8 mouse cellular contexts compared by ENCODE assay signal in genomic region chr8:119862749-119863148, GRCm38 (mm10). TPM values are rescaled to one million over a fixed set of nuclear protein-coding genes. Genes with fewer than 3 reads are reported as not detected.
DNase-seq lines count a peak whose midpoint lies in the region; ATAC-seq and TF ChIP-seq lines count a peak whose summit lies in the region.

No protein-coding gene starts in this region.

- 0 out of 2 replicates have a peak overlapping the region, but pooled peaks have one; percentile 77 for H3K27ac ChIP-seq in kidney, postnatal 0 days
- H3K27ac ChIP-seq in hindbrain, embryonic 16.5 days (ENCODE audit: low read depth, low read length): peak overlapping the region; percentile 68; the same call in 1 of the 2 replicates

- 0 out of 2 replicates have a peak, but pooled peaks cover 5% of the 10 kb centered on the region for H3K36me3 ChIP-seq in kidney, postnatal 0 days (ENCODE audit: insufficient read depth, low read length)
- H3K36me3 ChIP-seq in hindbrain, embryonic 16.5 days (ENCODE audit: control insufficient read depth, insufficient read depth, low read length): no peaks in the 10 kb centered on the region
- H3K36me3 ChIP-seq in myocyte (ENCODE audit: control insufficient read depth, insufficient read depth): no peaks in the 10 kb centered on the region

- peak; percentile 63 for DNase-seq in kidney, postnatal 0 days (ENCODE audit: low spot score)
- no peak for DNase-seq in kidney, postnatal 14 days
- DNase-seq in brain, embryonic 14.5 days (ENCODE audit: low read depth): peak; percentile 32
- DNase-seq in natural killer cell, adult 2 months (ENCODE audit: low spot score in 2 of 2): no peak
- DNase-seq in cerebellum, adult 11-12 months: no peak
- no peak for DNase-seq in cerebellum, adult 18-20 months

- H3K9ac ChIP-seq in kidney, postnatal 0 days (ENCODE audit: low read depth, low read length): peak overlapping the region; percentile 83
- peak overlapping the region; percentile 94 for H3K9ac ChIP-seq in hindbrain, embryonic 16.5 days (ENCODE audit: low read depth, low read length)

- TF ChIP-seq POLR2A in brain, embryonic 14.5 days (IDR thresholded peaks at IDR 0.05; ENCODE audit: borderline replicate concordance, extremely low read depth, insufficient read depth, insufficient read length, poor library complexity, severe bottlenecking): no peak
- no peak for TF ChIP-seq POLR2A in myocyte (IDR thresholded peaks at IDR 0.05; ENCODE audit: insufficient read length, low read depth)

- no peak for TF ChIP-seq CTCF in kidney, postnatal 0 days (IDR thresholded peaks at IDR 0.05; ENCODE audit: low read depth)
- TF ChIP-seq CTCF in brain, embryonic 14.5 days (IDR thresholded peaks at IDR 0.05; ENCODE audit: borderline replicate concordance, extremely low read depth, insufficient read depth, insufficient read length): no peak

- peak overlapping the region; percentile 96 for H3K4me2 ChIP-seq in kidney, postnatal 0 days (ENCODE audit: low read length)
- peak overlapping the region; percentile 87 for H3K4me2 ChIP-seq in hindbrain, embryonic 16.5 days (ENCODE audit: low read length)
- peak overlapping the region; percentile 88 for H3K4me2 ChIP-seq in myocyte (ENCODE audit: low read depth)

- no peaks in the 10 kb centered on the region for H3K79me2 ChIP-seq in myocyte (ENCODE audit: control insufficient read depth, insufficient read depth)

- H3K27me3 ChIP-seq in kidney, postnatal 0 days (ENCODE audit: insufficient read depth, low read length): no peaks in the 10 kb centered on the region
- no peaks in the 10 kb centered on the region for H3K27me3 ChIP-seq in hindbrain, embryonic 16.5 days (replicated peaks; ENCODE audit: control insufficient read depth, insufficient read depth, low read length)
- H3K27me3 ChIP-seq in myocyte (ENCODE audit: control insufficient read depth, insufficient read depth, insufficient read length): peaks cover 15% of the 10 kb centered on the region

- peak overlapping the region; percentile 92 for H3K4me3 ChIP-seq in kidney, postnatal 0 days (replicated peaks; ENCODE audit: low read depth, low read length)
- peak overlapping the region; percentile 91 for H3K4me3 ChIP-seq in hindbrain, embryonic 16.5 days (ENCODE audit: low read length)
- peak overlapping the region; percentile 21 for H3K4me3 ChIP-seq in myocyte

- WGBS in kidney, postnatal 0 days: 15% methylated on average over 6 of the region's 6 CpGs
- 11% methylated on average over 6 of the region's 6 CpGs for WGBS in hindbrain, embryonic 16.5 days

- no peaks in the 10 kb centered on the region for H3K9me3 ChIP-seq in kidney, postnatal 0 days (replicated peaks; ENCODE audit: low read length)
- no peaks in the 10 kb centered on the region for H3K9me3 ChIP-seq in hindbrain, embryonic 16.5 days (ENCODE audit: control insufficient read depth, low read length)

- peaks cover 14% of the 10 kb centered on the region; the same call in 1 of the 2 replicates for H3K4me1 ChIP-seq in kidney, postnatal 0 days (replicated peaks; ENCODE audit: insufficient read depth, low read length)
- H3K4me1 ChIP-seq in hindbrain, embryonic 16.5 days (ENCODE audit: control insufficient read depth, insufficient read depth, low read depth, low read length): peaks cover 15% of the 10 kb centered on the region

- no peak for ATAC-seq in kidney, postnatal 0 days (replicated peaks; ENCODE audit: low FRiP score, low read depth)
- no peak for ATAC-seq in hindbrain, embryonic 16.5 days

- no peak overlapping the region for H3ac ChIP-seq in myocyte (ENCODE audit: control insufficient read depth, insufficient read length)

TF ChIP-seq in myocyte, 11 proteins besides CTCF, POLR2A, EP300 and RAD21:
- no peak for TF ChIP-seq CEBPB (IDR thresholded peaks at IDR 0.05; ENCODE audit: insufficient read depth, poor library complexity, severe bottlenecking)
- no peak for TF ChIP-seq MAX (IDR thresholded peaks at IDR 0.05; ENCODE audit: low read depth)
- TF ChIP-seq REST (IDR thresholded peaks at IDR 0.05; ENCODE audit: insufficient read depth, insufficient read length): no peak
- no peak for TF ChIP-seq POLR2AphosphoS2 (IDR thresholded peaks at IDR 0.05; ENCODE audit: insufficient read length, low read depth)
- TF ChIP-seq USF1 (IDR thresholded peaks at IDR 0.05; ENCODE audit: low read depth): no peak
- no peak for TF ChIP-seq E2F4 (IDR thresholded peaks at IDR 0.05; ENCODE audit: insufficient read depth)
- no peak for TF ChIP-seq SRF (IDR thresholded peaks at IDR 0.05; ENCODE audit: control insufficient read depth, insufficient read length, low read depth)

RNA-seq across cellular contexts. Expression of gene Klhl36, which starts 0.7 kb away (rescaled TPM):
- 22.1 and 22.5 TPM in 2 replicates for polyA plus RNA-seq in kidney, postnatal 0 days (2015; fragmentation: Nextera tagmentation; extraction: Ambion mirVana)
- 16.2 and 17.6 TPM in 2 replicates for polyA plus RNA-seq in brain, embryonic 14.5 days (2012; rRNA removed)
- polyA plus RNA-seq in hindbrain, embryonic 16.5 days (2015; fragmentation: Nextera tagmentation; extraction: Ambion mirVana): 20.3 and 20.5 TPM in 2 replicates
- 4.0 TPM for polyA plus RNA-seq in myocyte (2012; fragmentation: generic; extraction: Trizol)

RNA-seq across cellular contexts. Expression of gene Cotl1, which starts 22.4 kb away (rescaled TPM):
- polyA plus RNA-seq in kidney, postnatal 0 days (2015; fragmentation: Nextera tagmentation; extraction: Ambion mirVana): 101 and 117 TPM in 2 replicates
- 273 and 336 TPM in 2 replicates for polyA plus RNA-seq in brain, embryonic 14.5 days (2012; rRNA removed)
- polyA plus RNA-seq in hindbrain, embryonic 16.5 days (2015; fragmentation: Nextera tagmentation; extraction: Ambion mirVana): 112 and 127 TPM in 2 replicates
- polyA plus RNA-seq in myocyte (2012; fragmentation: generic; extraction: Trizol): 144 TPM

RNA-seq across cellular contexts. Expression of gene Usp10, which starts 47.4 kb away (rescaled TPM):
- 93.5 and 97.5 TPM in 2 replicates for polyA plus RNA-seq in kidney, postnatal 0 days (2015; fragmentation: Nextera tagmentation; extraction: Ambion mirVana)
- polyA plus RNA-seq in brain, embryonic 14.5 days (2012; rRNA removed): 92.7 and 143 TPM in 2 replicates
- polyA plus RNA-seq in hindbrain, embryonic 16.5 days (2015; fragmentation: Nextera tagmentation; extraction: Ambion mirVana): 120 and 152 TPM in 2 replicates
- 59.3 TPM for polyA plus RNA-seq in myocyte (2012; fragmentation: generic; extraction: Trizol)

RNA-seq across cellular contexts. Expression of gene Gm20388, which starts 47.9 kb away (rescaled TPM):
- polyA plus RNA-seq in kidney, postnatal 0 days (2015; fragmentation: Nextera tagmentation; extraction: Ambion mirVana): not detected in 2 replicates
- polyA plus RNA-seq in brain, embryonic 14.5 days (2012; rRNA removed): 54.5 and 59.3 TPM in 2 replicates
- polyA plus RNA-seq in hindbrain, embryonic 16.5 days (2015; fragmentation: Nextera tagmentation; extraction: Ambion mirVana): 9.8 and 12.4 TPM in 2 replicates
- polyA plus RNA-seq in myocyte (2012; fragmentation: generic; extraction: Trizol): 15.3 TPM

Comparison
In these comparisons a context has a peak if more than half of its experiments do, and no peak if none do; other contexts are left out.
1. DNase-seq: peak in kidney, postnatal 0 days (single experiment) and brain, embryonic 14.5 days (single experiment); none in kidney, postnatal 14 days (single experiment), natural killer cell, adult 2 months (0 of 2), cerebellum, adult 11-12 months (single experiment) and cerebellum, adult 18-20 months (0 of 2).
2. H3K4me3 ChIP-seq: peak in every context shown above with its lines; median percentile 92 in kidney, postnatal 0 days; 91 in hindbrain, embryonic 16.5 days; 21 in myocyte.
3. Peak in every context shown above with its lines, with median percentiles within 50 percentile points of each other: H3K4me2 ChIP-seq.